Mouse (Mus musculus): Measurements from ENCODE around the gene Dnajb14.

- TF ChIP-seq CTCF (IDR thresholded peaks at IDR 0.05; ENCODE audit: extremely low read depth, insufficient read depth, low read length), result no peak
- peak; percentile 93 for TF ChIP-seq POLR2A (IDR thresholded peaks at IDR 0.05; ENCODE audit: extremely low read depth, insufficient read depth, low read length)
These were observed 3.1 kb upstream of the Dnajb14 start, which contains the start of gene H2afz for GRCm38 (mm10) chr3:137864124-137864987.

Data from cortical plate, adult 2 months (tissue).